ENCODE assay signal across 18 mouse cellular contexts in the genomic region with DNA sequence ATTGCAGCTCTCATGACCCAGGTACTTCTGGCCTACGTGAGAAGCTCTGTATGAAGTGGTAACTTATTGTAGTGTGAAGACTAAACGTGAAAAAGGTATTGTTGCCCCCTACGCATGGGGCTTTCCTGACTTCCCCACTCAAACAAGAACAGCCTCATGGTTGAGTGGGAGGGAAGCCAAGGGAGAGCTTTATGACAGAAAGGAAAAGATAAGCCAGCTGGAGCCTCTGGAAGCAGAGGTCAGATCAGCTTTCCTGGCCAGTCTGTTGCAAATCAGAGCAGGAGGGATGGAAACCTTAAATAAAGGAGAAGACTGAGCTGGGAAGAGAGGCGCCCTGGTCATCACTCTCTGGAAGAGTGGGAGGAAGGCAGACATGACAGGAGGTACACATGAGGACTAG. TPM values are rescaled to one million over a fixed set of nuclear protein-coding genes. Genes with fewer than 3 reads are reported as not detected.
A peak's percentile ranks its signal among the peaks of the same experiment; 100 is the strongest.
DNase-seq lines count a peak whose midpoint lies in the region; ATAC-seq lines count a peak whose summit lies in the region.
"Had no signal": no experiment of that assay in that cellular context is flagged by ENCODE, and none has a peak within 500 bp of the region (broad histone marks: within the 10 kb centered on the region; RNA-seq: fewer than 3 reads in every experiment).

No protein-coding gene starts in this region.

- H3K9me3 ChIP-seq in forebrain, embryonic 13.5 days (replicated peaks), result no peaks in the 10 kb centered on the region
- H3K9me3 ChIP-seq in forebrain, embryonic 15.5 days, result no peaks in the 10 kb centered on the region
- no peaks in the 10 kb centered on the region for H3K9me3 ChIP-seq in heart, embryonic 15.5 days (replicated peaks)
- no peaks in the 10 kb centered on the region for H3K9me3 ChIP-seq in kidney, embryonic 14.5 days (ENCODE audit: control insufficient read depth, low read length)
- H3K9me3 ChIP-seq in neural tube, embryonic 13.5 days, result no peaks in the 10 kb centered on the region
- H3K9me3 ChIP-seq in neural tube, embryonic 15.5 days (replicated peaks), result no peaks in the 10 kb centered on the region
- H3K9me3 ChIP-seq: embryonic facial prominence, embryonic 10.5 days; limb, embryonic 12.5 days; liver, embryonic 12.5 days had no signal

- no peak for ATAC-seq in forebrain, embryonic 13.5 days
- no peak for ATAC-seq in forebrain, embryonic 15.5 days (replicated peaks)
- peak; percentile 33 for ATAC-seq in heart, embryonic 15.5 days (replicated peaks; ENCODE audit: insufficient number of reproducible peaks, insufficient read depth, low FRiP score, low read depth)
- ATAC-seq in kidney, embryonic 14.5 days (ENCODE audit: low FRiP score, low TSS enrichment), result no peak
- ATAC-seq in neural tube, embryonic 13.5 days (ENCODE audit: low read depth), result no peak
- no peak for ATAC-seq in neural tube, embryonic 15.5 days (ENCODE audit: low FRiP score)
- ATAC-seq: liver, embryonic 12.5 days had no signal

- 88% methylated on average over 4 of the region's 4 CpGs for WGBS in forebrain, embryonic 13.5 days
- WGBS in forebrain, embryonic 15.5 days, result 86% methylated on average over 4 of the region's 4 CpGs
- 53% methylated on average over 4 of the region's 4 CpGs for WGBS in heart, embryonic 15.5 days
- 24% methylated on average over 4 of the region's 4 CpGs for WGBS in kidney, embryonic 14.5 days
- WGBS in neural tube, embryonic 13.5 days, result 86% methylated on average over 4 of the region's 4 CpGs
- 93% methylated on average over 4 of the region's 4 CpGs for WGBS in neural tube, embryonic 15.5 days

- no peak for DNase-seq in heart, adult 11 months
- no peak for DNase-seq in kidney, adult 11 months
- DNase-seq: adrenal gland, postnatal 10 days; cerebellum, adult 9-10 months; gastrocnemius, postnatal 14 days; lung, adult 2 months; lung, postnatal 36 days; right cerebral cortex, adult 18-20 months; thymus, postnatal 14 days had no signal

- no peak overlapping the region for H3K4me2 ChIP-seq in forebrain, embryonic 13.5 days
- H3K4me2 ChIP-seq in forebrain, embryonic 15.5 days (replicated peaks), result no peak overlapping the region
- H3K4me2 ChIP-seq in heart, embryonic 15.5 days, result no peak overlapping the region
- no peak overlapping the region for H3K4me2 ChIP-seq in kidney, embryonic 14.5 days (replicated peaks; ENCODE audit: low read depth, low read length)
- H3K4me2 ChIP-seq in neural tube, embryonic 13.5 days, result no peak overlapping the region
- H3K4me2 ChIP-seq in neural tube, embryonic 15.5 days, result no peak overlapping the region
- H3K4me2 ChIP-seq: limb, embryonic 12.5 days; liver, embryonic 12.5 days had no signal

- no peak overlapping the region for H3K9ac ChIP-seq in forebrain, embryonic 13.5 days
- H3K9ac ChIP-seq in forebrain, embryonic 15.5 days (replicated peaks), result no peak overlapping the region
- no peak overlapping the region for H3K9ac ChIP-seq in heart, embryonic 15.5 days
- no peak overlapping the region for H3K9ac ChIP-seq in kidney, embryonic 14.5 days (ENCODE audit: low read depth, low read length)
- no peak overlapping the region for H3K9ac ChIP-seq in neural tube, embryonic 13.5 days
- H3K9ac ChIP-seq in neural tube, embryonic 15.5 days (replicated peaks), result no peak overlapping the region
- H3K9ac ChIP-seq: limb, embryonic 12.5 days; liver, embryonic 12.5 days had no signal

- H3K36me3 ChIP-seq in forebrain, embryonic 13.5 days (ENCODE audit: poor library complexity, severe bottlenecking), result peaks cover 26% of the 10 kb centered on the region
- peaks cover 13% of the 10 kb centered on the region; the same call in 1 of the 2 replicates for H3K36me3 ChIP-seq in forebrain, embryonic 15.5 days
- H3K36me3 ChIP-seq in heart, embryonic 15.5 days, result 0 out of 2 replicates have a peak, but pooled peaks cover 4% of the 10 kb centered on the region
- H3K36me3 ChIP-seq in kidney, embryonic 14.5 days (ENCODE audit: control insufficient read depth, insufficient read depth, low read length), result no peaks in the 10 kb centered on the region
- H3K36me3 ChIP-seq in neural tube, embryonic 13.5 days, result peaks cover 25% of the 10 kb centered on the region
- peaks cover 5% of the 10 kb centered on the region; the same call in 1 of the 2 replicates for H3K36me3 ChIP-seq in neural tube, embryonic 15.5 days
- H3K36me3 ChIP-seq: embryonic facial prominence, embryonic 10.5 days; limb, embryonic 12.5 days had no signal

- H3K4me3 ChIP-seq in forebrain, embryonic 13.5 days, result no peak overlapping the region
- no peak overlapping the region for H3K4me3 ChIP-seq in forebrain, embryonic 15.5 days
- H3K4me3 ChIP-seq in heart, embryonic 15.5 days, result no peak overlapping the region
- no peak overlapping the region for H3K4me3 ChIP-seq in kidney, embryonic 14.5 days (ENCODE audit: low read length)
- no peak overlapping the region for H3K4me3 ChIP-seq in neural tube, embryonic 13.5 days
- H3K4me3 ChIP-seq in neural tube, embryonic 15.5 days (replicated peaks), result no peak overlapping the region
- H3K4me3 ChIP-seq: embryonic facial prominence, embryonic 10.5 days; limb, embryonic 12.5 days; liver, embryonic 12.5 days had no signal

- peaks cover 37% of the 10 kb centered on the region for H3K4me1 ChIP-seq in forebrain, embryonic 13.5 days
- H3K4me1 ChIP-seq in forebrain, embryonic 15.5 days, result peaks cover 35% of the 10 kb centered on the region
- peaks cover 26% of the 10 kb centered on the region for H3K4me1 ChIP-seq in heart, embryonic 15.5 days (replicated peaks)
- peaks cover 23% of the 10 kb centered on the region for H3K4me1 ChIP-seq in kidney, embryonic 14.5 days (ENCODE audit: control insufficient read depth, insufficient read depth, low read length)
- peaks cover 42% of the 10 kb centered on the region for H3K4me1 ChIP-seq in neural tube, embryonic 13.5 days (replicated peaks)
- H3K4me1 ChIP-seq in neural tube, embryonic 15.5 days, result peaks cover 41% of the 10 kb centered on the region

- H3K27ac ChIP-seq in forebrain, embryonic 13.5 days, result 0 out of 2 replicates have a peak overlapping the region, but pooled peaks have one; percentile 31
- H3K27ac ChIP-seq in forebrain, embryonic 15.5 days (replicated peaks), result no peak overlapping the region
- H3K27ac ChIP-seq in heart, embryonic 15.5 days, result peak overlapping the region; percentile 17
- H3K27ac ChIP-seq in kidney, embryonic 14.5 days (ENCODE audit: low read depth, low read length), result peak overlapping the region; percentile 14; the same call in 1 of the 2 replicates
- H3K27ac ChIP-seq in neural tube, embryonic 13.5 days (replicated peaks), result peak overlapping the region; percentile 59; the same call in 1 of the 2 replicates
- no peak overlapping the region for H3K27ac ChIP-seq in neural tube, embryonic 15.5 days (replicated peaks)
- H3K27ac ChIP-seq: embryonic facial prominence, embryonic 10.5 days; limb, embryonic 12.5 days; liver, embryonic 12.5 days had no signal

- H3K27me3 ChIP-seq in forebrain, embryonic 13.5 days, result no peaks in the 10 kb centered on the region
- H3K27me3 ChIP-seq in forebrain, embryonic 15.5 days, result no peaks in the 10 kb centered on the region
- H3K27me3 ChIP-seq in heart, embryonic 15.5 days, result no peaks in the 10 kb centered on the region
- no peaks in the 10 kb centered on the region for H3K27me3 ChIP-seq in kidney, embryonic 14.5 days (ENCODE audit: control insufficient read depth, insufficient read depth, low read length)
- no peaks in the 10 kb centered on the region for H3K27me3 ChIP-seq in neural tube, embryonic 13.5 days
- no peaks in the 10 kb centered on the region for H3K27me3 ChIP-seq in neural tube, embryonic 15.5 days (replicated peaks)
- H3K27me3 ChIP-seq: limb, embryonic 12.5 days had no signal

RNA-seq across cellular contexts. Expression of gene Traf3ip2, which starts 43.7 kb away (rescaled TPM):
- polyA plus RNA-seq in forebrain, embryonic 13.5 days (2015; fragmentation: Nextera tagmentation; extraction: Ambion mirVana), result 3.6 and 4.6 TPM in 2 replicates
- polyA plus RNA-seq in forebrain, embryonic 15.5 days (2015; fragmentation: Nextera tagmentation; extraction: Ambion mirVana), result 4.5 and 5.0 TPM in 2 replicates
- polyA plus RNA-seq in heart, embryonic 15.5 days (2015; fragmentation: Nextera tagmentation; extraction: Ambion mirVana), result 8.6 and 13.7 TPM in 2 replicates
- polyA plus RNA-seq in kidney, embryonic 14.5 days (2014; fragmentation: Nextera tagmentation; extraction: Ambion mirVana), result 16.6 and 19.6 TPM in 2 replicates
- polyA plus RNA-seq in neural tube, embryonic 13.5 days (2015; fragmentation: Nextera tagmentation; extraction: Ambion mirVana), result 4.8 and 5.0 TPM in 2 replicates
- polyA plus RNA-seq in neural tube, embryonic 15.5 days (2015; fragmentation: Nextera tagmentation; extraction: Ambion mirVana), result 3.8 and 9.4 TPM in 2 replicates

Comparison
In these comparisons a context has a peak if more than half of its experiments do, and no peak if none do; other contexts are left out.
1. H3K27ac ChIP-seq: peak in forebrain, embryonic 13.5 days (single experiment), heart, embryonic 15.5 days (single experiment), kidney, embryonic 14.5 days (single experiment) and neural tube, embryonic 13.5 days (single experiment); none in forebrain, embryonic 15.5 days (single experiment) and neural tube, embryonic 15.5 days (single experiment).